Mouse (Mus musculus): ENCODE measurements around the gene Cct8. TPM values are rescaled to one million over a fixed set of nuclear protein-coding genes. Genes with fewer than 3 reads are reported as not detected.

The Cct8 gene
- polyA plus RNA-seq, 1 experiment: 155 TPM

DNA sequence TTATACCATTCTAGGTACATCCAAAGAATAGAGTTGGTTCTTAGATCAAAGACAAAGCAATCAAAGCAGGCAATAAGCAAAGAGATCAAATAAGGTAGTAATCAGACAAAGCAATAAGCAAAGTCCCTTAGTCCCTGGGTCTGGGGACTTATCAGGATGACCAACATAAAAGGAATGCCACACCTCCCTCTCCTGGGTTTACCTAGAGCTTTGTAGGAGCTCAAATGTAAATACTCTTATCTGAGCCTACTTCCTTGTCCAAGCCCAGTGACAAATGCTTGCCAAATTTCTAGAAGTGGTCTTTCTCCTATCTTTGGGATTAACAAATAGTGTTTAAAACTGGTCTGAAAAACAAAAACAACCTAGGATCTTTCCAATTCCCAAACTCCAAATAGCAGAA lies 52.4 kb downstream of the Cct8 start:
- H3K4me1 ChIP-seq (ENCODE audit: control insufficient read depth, insufficient read depth, low read length): no peaks in the 10 kb centered on the region; the same call in 1 of the 2 replicates
- H3K27me3 ChIP-seq (ENCODE audit: control insufficient read depth, insufficient read depth, low read length): no peaks in the 10 kb centered on the region
- no peak overlapping the region for H3K4me3 ChIP-seq (replicated peaks; ENCODE audit: insufficient read depth, low read depth, low read length)
- H3K27ac ChIP-seq (ENCODE audit: insufficient read depth, low read length): no peak overlapping the region
- TF ChIP-seq CTCF (IDR thresholded peaks at IDR 0.05; ENCODE audit: borderline replicate concordance, insufficient read depth, low read depth, low read length) (no peak), POLR2A (IDR thresholded peaks at IDR 0.05; ENCODE audit: borderline replicate concordance, insufficient read depth, low read length) (no peak)
- DNase-seq: no peak

DNA sequence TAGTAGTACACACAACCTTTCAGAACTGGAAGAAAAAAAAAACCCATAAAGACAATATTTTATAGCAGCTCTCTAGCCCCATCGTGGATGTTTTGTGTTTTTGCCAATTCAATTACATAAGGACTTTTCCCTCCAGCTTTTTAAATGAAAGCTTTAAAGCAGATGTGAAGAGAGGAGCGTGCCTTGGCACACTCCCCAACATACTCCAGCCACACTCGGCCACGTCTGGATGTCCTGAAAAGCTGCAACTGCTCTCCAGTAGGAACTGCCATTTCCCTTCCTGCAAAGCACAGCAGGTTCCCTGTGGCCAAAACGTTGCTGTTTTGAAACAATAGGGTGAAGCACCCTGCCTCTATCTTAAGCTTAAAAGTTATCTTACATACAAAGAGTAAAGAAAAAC lies 53.4 kb downstream of the Cct8 start:
- no peak overlapping the region for H3K4me3 ChIP-seq (replicated peaks; ENCODE audit: insufficient read depth, low read depth, low read length)
- 30% methylated on average over 5 of the region's 5 CpGs for WGBS
- H3K4me1 ChIP-seq (ENCODE audit: control insufficient read depth, insufficient read depth, low read length): no peaks in the 10 kb centered on the region; the same call in 1 of the 2 replicates
- no peaks in the 10 kb centered on the region for H3K27me3 ChIP-seq (ENCODE audit: control insufficient read depth, insufficient read depth, low read length)
- H3K27ac ChIP-seq (ENCODE audit: insufficient read depth, low read length): no peak overlapping the region
- TF ChIP-seq CTCF (IDR thresholded peaks at IDR 0.05; ENCODE audit: borderline replicate concordance, insufficient read depth, low read depth, low read length) (no peak), POLR2A (IDR thresholded peaks at IDR 0.05; ENCODE audit: borderline replicate concordance, insufficient read depth, low read length) (no peak)
- no peak for DNase-seq

DNA sequence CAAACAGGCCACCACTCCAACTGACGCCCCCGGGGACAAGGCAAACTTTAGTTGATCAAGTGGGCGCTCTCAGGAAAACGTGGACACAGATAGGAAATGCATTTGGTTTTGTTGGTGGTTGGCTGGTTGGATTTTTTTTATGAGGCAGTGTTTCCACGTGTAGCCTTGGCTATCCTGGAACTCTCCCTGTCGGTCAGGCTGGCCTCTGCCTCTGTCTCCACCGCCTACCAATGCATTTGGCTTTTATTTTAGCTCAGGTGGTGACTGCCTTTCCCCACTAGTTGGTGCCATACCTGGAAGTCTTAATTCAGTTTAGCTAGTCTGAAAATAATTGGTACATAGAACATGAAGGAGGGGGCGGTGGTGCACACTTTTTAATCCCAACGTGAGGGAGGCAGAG lies 54.6 kb downstream of the Cct8 start:
- Histone ChIP-seq H3K27ac (ENCODE audit: insufficient read depth, low read length) (no peak overlapping the region), H3K4me1 (ENCODE audit: control insufficient read depth, insufficient read depth, low read length) (no peaks in the 10 kb centered on the region; the same call in 1 of the 2 replicates), H3K27me3 (ENCODE audit: control insufficient read depth, insufficient read depth, low read length) (no peaks in the 10 kb centered on the region), H3K4me3 (replicated peaks; ENCODE audit: insufficient read depth, low read depth, low read length) (peak overlapping the region; percentile 68)
- TF ChIP-seq POLR2A (IDR thresholded peaks at IDR 0.05; ENCODE audit: borderline replicate concordance, insufficient read depth, low read length): no peak
- TF ChIP-seq CTCF (IDR thresholded peaks at IDR 0.05; ENCODE audit: borderline replicate concordance, insufficient read depth, low read depth, low read length): peak; percentile 37; the same call in 1 of the 2 replicates
- peak in 1 of 2 experiments; percentile 37 for DNase-seq
- WGBS: 22% methylated on average over 9 of the region's 9 CpGs

DNA sequence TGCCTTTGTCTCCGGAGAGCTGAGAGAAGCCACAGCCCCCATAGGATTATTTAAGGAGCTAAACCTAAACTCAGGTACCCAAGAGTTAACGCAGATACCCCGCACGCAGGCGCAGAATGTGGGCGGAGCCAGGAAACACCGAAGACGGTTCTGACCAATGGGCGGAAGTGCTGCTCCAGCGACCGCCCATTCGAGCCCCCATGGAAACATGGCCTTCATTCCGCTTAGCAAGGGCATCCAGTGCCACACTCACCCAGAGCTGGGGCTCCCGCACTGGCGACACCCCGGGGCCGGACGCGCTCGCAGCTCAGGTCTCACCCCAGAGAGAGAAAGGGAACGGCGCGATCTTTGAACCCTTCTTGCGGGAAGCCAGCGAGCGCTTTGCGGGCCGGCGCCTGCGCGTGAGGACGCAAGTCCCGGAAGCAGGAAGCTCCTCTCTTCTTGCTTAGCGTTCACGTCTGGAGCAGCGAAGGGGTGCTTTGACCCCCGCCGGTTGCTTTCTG lies 55.4 kb downstream of the Cct8 start, which contains the start of gene Rwdd2b:
Gene Rwdd2b, minus strand, starts transcription at position 390 of the 503 bp plus-strand sequence.
- under 1% methylated on average over 38 of the region's 38 CpGs for WGBS

DNA sequence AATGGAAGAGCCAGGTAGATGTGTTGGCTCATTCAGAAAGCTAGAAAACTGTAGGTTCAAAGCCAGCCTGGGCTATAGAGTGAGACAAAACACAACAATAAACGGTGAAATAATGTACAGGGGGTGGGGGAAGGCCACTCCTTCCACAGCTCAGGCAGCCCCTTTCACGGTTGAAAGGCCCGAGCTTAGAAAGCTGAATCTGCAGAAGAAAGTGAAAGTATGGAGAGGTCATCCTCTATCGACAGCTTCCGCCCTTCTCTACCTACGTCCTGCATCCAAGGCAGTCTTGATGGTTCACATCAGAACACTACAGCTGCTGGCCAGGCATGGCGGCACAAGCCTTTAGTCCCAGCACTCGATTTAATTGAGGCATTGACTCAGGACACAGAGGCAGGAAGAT lies 57.0 kb downstream of the Cct8 start:
- Histone ChIP-seq H3K4me3 (replicated peaks; ENCODE audit: insufficient read depth, low read depth, low read length) (no peak overlapping the region), H3K27me3 (ENCODE audit: control insufficient read depth, insufficient read depth, low read length) (no peaks in the 10 kb centered on the region), H3K4me1 (ENCODE audit: control insufficient read depth, insufficient read depth, low read length) (no peaks in the 10 kb centered on the region; the same call in 1 of the 2 replicates), H3K27ac (ENCODE audit: insufficient read depth, low read length) (no peak overlapping the region)
- whole genome bisulfite sequencing: 87% methylated on average over 8 of the region's 8 CpGs
- no peak for DNase-seq
- TF ChIP-seq CTCF (IDR thresholded peaks at IDR 0.05; ENCODE audit: borderline replicate concordance, insufficient read depth, low read depth, low read length) (no peak), POLR2A (IDR thresholded peaks at IDR 0.05; ENCODE audit: borderline replicate concordance, insufficient read depth, low read length) (no peak)

More for the DNA sequence above, 55.4 kb downstream of the Cct8 start, which contains the start of gene Rwdd2b:
- peak; percentile 93 to 95 for DNase-seq
- Histone ChIP-seq H3K4me1 (ENCODE audit: control insufficient read depth, insufficient read depth, low read length) (no peaks in the 10 kb centered on the region; the same call in 1 of the 2 replicates), H3K4me3 (replicated peaks; ENCODE audit: insufficient read depth, low read depth, low read length) (peak within 1 kb of the TSS; percentile 68), H3K27ac (ENCODE audit: insufficient read depth, low read length) (peak within 1 kb of the TSS; percentile 76), H3K27me3 (ENCODE audit: control insufficient read depth, insufficient read depth, low read length) (no peaks in the 10 kb centered on the region)
- peak; percentile 76; the same call in 1 of the 2 replicates for TF ChIP-seq POLR2A (IDR thresholded peaks at IDR 0.05; ENCODE audit: borderline replicate concordance, insufficient read depth, low read length)
- no peak for TF ChIP-seq CTCF (IDR thresholded peaks at IDR 0.05; ENCODE audit: borderline replicate concordance, insufficient read depth, low read depth, low read length)

DNA sequence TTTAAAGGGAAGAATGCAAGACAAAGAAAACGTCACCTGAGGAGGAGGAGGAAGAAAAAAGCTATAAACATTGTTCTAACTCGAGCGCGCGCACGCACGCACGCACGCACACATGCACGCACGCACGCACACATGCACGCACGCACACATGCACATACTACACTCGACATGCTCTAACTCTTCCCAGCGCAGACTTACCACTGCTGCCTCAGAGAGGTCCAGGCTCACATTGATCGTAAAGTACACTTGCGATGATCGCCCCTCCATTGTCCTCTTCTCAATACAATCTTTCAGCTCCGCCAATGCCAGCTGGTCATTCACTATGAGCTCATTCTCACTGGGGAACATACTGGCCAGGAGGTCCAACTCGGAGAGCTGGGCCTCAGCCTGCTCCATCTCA lies 58.6 kb downstream of the Cct8 start:
- Histone ChIP-seq H3K4me3 (replicated peaks; ENCODE audit: insufficient read depth, low read depth, low read length) (no peak overlapping the region), H3K4me1 (ENCODE audit: control insufficient read depth, insufficient read depth, low read length) (no peaks in the 10 kb centered on the region; the same call in 1 of the 2 replicates), H3K27ac (ENCODE audit: insufficient read depth, low read length) (no peak overlapping the region), H3K27me3 (ENCODE audit: control insufficient read depth, insufficient read depth, low read length) (no peaks in the 10 kb centered on the region)
- WGBS: 90% methylated on average over 21 of the region's 21 CpGs
- DNase-seq: no peak
- TF ChIP-seq CTCF (IDR thresholded peaks at IDR 0.05; ENCODE audit: borderline replicate concordance, insufficient read depth, low read depth, low read length) (no peak), POLR2A (IDR thresholded peaks at IDR 0.05; ENCODE audit: borderline replicate concordance, insufficient read depth, low read length) (no peak)

DNA sequence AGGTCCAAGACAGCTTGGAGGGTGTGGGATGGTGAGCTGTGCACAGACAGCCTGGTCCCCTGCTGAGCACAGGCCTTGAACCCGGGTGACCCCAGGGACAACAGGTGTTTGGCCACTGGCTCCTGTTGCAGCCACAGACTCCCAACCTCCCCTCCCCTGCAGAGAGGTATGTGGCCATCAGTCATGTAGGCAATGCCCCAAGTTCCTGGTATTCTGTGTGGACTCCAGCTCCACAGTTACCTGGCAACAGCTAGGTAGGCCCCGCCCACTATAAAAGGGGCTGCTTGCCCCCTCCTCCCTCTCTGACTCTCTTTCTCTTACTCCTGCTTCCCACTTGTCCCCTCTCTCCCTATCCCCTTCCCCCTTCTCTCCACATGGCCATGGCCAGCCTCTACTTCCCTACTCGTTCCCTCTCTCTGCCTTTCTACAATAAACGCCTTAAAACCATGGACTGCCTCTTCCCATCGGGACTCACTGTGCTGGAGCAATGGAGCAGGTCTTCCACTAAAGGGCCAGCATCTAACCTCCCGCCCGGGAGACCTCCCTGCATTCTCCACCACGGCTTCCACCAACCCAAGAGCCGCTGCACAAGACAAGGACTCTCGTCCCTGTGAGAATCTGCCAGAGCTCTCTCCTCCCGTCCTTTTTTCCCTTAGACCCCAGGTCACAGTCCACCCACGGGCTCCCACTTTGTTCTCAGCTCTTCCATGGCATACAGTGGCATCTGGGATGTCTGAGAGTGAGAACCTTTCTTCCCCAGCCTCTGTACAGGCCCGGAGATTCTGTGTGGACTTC lies 60.1 kb downstream of the Cct8 start:
- H3K4me1 ChIP-seq (ENCODE audit: control insufficient read depth, insufficient read depth, low read length): no peaks in the 10 kb centered on the region
- 77% methylated on average over 13 of the region's 13 CpGs for WGBS
- TF ChIP-seq POLR2A (IDR thresholded peaks at IDR 0.05; ENCODE audit: borderline replicate concordance, insufficient read depth, low read length) (no peak), CTCF (IDR thresholded peaks at IDR 0.05; ENCODE audit: borderline replicate concordance, insufficient read depth, low read depth, low read length) (no peak)
- no peaks in the 10 kb centered on the region for H3K27me3 ChIP-seq (ENCODE audit: control insufficient read depth, insufficient read depth, low read length)
- H3K4me3 ChIP-seq (replicated peaks; ENCODE audit: insufficient read depth, low read depth, low read length): no peak overlapping the region
- no peak overlapping the region for H3K27ac ChIP-seq (ENCODE audit: insufficient read depth, low read length)
- no peak for DNase-seq

DNA sequence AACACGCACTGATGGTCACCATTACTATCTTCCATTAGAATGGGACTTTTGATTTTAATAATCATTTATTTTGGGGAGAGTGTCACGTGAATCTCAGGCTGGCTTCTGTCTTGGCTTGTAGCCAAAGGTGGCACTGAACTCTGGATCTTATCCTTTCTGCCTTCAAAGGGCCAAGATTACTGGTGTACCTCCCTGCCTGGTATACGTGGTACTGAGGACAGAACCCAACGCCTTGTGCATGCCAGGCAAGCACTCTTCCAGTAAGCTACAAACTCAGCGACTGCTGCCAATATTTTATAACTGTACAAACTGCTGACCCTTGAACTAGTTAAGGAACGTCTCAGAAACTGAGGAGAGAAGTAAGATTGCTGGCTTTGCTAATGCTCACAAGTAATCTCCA lies 60.7 kb downstream of the Cct8 start:
- Histone ChIP-seq H3K4me3 (replicated peaks; ENCODE audit: insufficient read depth, low read depth, low read length) (no peak overlapping the region), H3K27ac (ENCODE audit: insufficient read depth, low read length) (no peak overlapping the region), H3K4me1 (ENCODE audit: control insufficient read depth, insufficient read depth, low read length) (no peaks in the 10 kb centered on the region), H3K27me3 (ENCODE audit: control insufficient read depth, insufficient read depth, low read length) (no peaks in the 10 kb centered on the region)
- no peak for DNase-seq
- 76% methylated on average over 6 of the region's 6 CpGs for WGBS
- no peak for TF ChIP-seq CTCF (IDR thresholded peaks at IDR 0.05; ENCODE audit: borderline replicate concordance, insufficient read depth, low read depth, low read length)
